Mouse (Mus musculus): ENCODE measurements at regions not wholly inside any gene's neighbourhood (a gene's known extent, or its start where the extent isn't known, plus 50 kb on each side); places are given as distances from the start of the nearest gene placed in this dataset.

DNA sequence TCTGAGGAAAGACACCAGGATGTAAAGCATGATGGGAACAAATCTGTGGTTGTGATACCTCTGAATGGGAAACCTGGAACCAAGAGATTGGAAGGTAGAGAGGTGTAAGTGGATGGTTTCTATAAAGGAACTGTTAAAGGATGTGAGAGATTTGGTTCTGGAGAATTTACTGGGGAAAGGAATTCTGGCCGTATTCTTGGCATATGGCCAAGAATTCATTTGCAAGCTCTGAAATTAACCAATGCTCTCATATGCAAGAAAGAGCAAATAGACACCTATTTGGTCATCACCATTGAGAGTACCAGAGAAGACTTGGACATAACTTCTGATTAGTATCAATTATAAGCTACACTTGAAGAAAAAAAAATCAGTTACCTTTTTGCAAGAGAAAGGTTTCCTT is 187.3 kb downstream of the Gm11146 start:
- intact Hi-C loops (cut with DNase I), result no loop called here
- no peak for DNase-seq (ENCODE audit: extremely low spot score in 1 of 2, low spot score in 2 of 2)

DNA sequence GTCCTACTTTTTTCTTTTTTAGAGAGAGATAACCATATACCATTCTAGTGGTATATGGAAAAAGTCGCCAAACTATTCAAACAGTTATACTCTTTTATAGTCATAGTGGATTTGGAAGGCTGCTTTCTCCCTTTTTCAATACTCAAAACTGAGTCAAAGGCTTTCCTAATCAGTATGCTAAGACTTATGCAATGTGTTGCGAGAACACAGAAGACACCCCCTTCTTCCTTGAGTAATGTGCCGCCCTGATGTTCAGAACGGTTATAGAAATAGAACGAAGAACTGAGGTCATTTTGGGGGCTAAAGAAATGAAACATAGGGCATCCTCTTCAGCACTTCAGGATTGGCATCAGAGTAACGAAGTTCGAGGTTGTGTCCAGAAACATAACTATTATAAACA is 192.7 kb downstream of the Gm11146 start:
- intact Hi-C loops (cut with DNase I), result no loop called here
- DNase-seq (ENCODE audit: extremely low spot score in 1 of 2, low spot score in 2 of 2), result no peak

- intact Hi-C loops (cut with DNase I), result no loop called here
- DNase-seq (ENCODE audit: extremely low spot score in 1 of 2, low spot score in 2 of 2), result no peak
Measured at GRCm38 (mm10) chr16:77406999-77407398, 194.9 kb downstream of the Gm11146 start.

- DNase-seq (ENCODE audit: extremely low spot score in 1 of 2, low spot score in 2 of 2), result no peak
- intact Hi-C loops (cut with DNase I), result no loop called here
Measured at GRCm38 (mm10) chr16:77405859-77406258, 196.0 kb downstream of the Gm11146 start.

DNA sequence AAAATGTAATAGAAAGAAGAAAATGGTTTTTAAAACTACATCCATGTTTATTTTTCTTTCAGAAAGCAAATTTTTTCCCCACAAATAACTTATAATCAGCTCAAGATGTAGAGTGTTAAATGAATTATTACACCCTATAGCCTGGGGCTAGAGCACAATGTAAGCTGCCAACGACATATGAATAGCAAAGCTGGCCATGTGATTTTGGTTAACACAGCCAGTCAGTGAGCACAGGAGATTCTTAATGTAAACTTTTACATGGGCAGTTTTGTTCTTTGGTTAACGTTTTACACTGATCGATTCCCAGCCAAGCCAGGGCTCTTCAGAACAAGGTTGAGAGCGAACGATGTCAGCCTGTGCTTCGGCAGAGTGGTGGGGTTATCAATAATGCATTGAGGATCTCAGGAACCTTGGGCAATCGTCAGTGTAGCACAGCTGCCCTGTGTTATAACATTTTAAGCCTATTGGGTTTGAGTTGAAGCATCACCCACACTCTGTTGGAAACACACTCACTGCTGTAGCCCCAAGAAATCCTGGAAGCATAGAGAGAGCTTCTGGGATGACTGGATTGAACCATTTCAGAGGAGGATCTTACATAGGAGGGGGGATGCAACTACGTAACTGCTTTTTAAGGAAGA is 196.6 kb downstream of the Gm11146 start:
- no peak for DNase-seq (ENCODE audit: extremely low spot score in 1 of 2, low spot score in 2 of 2)
- intact Hi-C loops (cut with DNase I), result no loop called here

GRCm38 (mm10) chr16:77402711-77403280 is 199.1 kb downstream of the Gm11146 start:
- intact Hi-C loops (cut with DNase I), result loop anchor here (5.0 kb wide), 1 partner anchor 75 kb away; no protein-coding TSS in a partner anchor
- DNase-seq (ENCODE audit: extremely low spot score in 1 of 2, low spot score in 2 of 2), result peak in 1 of 2 experiments; percentile 31

DNA sequence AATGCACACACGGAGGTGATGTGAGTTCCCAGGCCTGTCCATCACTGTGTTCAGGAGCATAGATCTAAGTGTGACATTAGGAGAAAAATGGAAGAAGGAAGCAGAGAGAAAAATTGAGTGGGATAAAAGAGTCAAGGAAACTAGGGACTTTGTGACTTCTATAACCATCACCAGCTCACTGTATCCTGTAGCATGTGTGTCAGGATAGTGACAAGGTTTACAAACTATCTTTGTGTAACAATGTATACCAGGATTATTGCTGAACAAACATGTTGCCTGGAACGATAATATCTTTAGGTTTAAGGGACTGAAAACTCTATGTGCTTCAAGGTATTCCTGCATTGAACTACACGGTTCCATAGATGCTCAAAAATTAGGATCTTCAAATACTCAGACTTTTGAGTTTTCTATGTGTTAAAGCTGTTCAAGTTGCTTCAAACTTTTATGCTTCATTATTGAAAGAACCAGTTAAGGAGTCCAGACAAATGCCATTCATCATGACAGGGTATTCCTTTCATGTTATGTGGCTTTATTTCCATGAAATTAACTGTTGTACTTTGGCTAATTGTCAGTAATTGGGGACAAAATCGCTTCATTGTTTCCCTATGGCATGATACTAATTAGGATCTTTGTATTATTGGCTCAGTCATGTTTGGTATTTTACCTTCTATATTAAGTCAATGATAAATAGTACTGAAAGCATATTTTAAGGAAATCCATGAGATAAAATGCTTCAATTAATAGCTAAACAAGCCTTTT is 200.5 kb downstream of the Gm11146 start:
- intact Hi-C loops (cut with DNase I), result loop anchor here (5.0 kb wide), 1 partner anchor 74 kb away; no protein-coding TSS in a partner anchor

DNA sequence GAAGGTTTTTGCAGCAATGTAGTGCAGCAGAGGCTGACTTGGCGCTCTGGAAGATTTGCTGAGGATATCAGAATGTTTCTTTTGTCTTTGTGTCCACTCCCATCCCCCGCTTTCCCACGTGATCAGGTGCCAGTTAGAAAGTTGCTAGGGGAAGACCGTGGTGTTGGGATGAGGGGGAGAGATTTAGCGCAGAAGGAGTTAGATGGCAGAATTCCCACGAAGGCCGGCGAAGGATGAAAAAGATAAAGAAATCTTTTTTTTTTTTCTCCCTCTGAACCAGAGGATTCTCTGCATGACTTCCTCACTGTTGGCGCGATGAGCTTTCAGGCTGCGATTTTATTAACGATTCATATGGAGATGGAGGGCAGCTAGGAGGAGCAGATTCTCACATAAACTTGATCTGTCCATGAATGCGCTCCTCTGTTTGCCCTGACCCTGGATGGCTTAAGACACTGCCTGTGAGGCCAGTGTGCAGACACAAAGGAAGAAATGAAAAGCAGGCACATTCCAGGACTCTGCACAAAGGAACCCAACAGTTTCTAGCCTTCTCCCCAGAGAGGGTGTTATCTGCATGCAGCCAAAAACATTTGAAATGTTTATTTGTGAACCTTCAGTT is 201.5 kb downstream of the Gm11146 start:
- intact Hi-C loops (cut with DNase I), result loop anchor here (5.0 kb wide), 1 partner anchor 73 kb away; no protein-coding TSS in a partner anchor
- DNase-seq (ENCODE audit: extremely low spot score in 1 of 2, low spot score in 2 of 2), result peak; percentile 65 to 77

More for the DNA sequence above, 200.5 kb downstream of the Gm11146 start:
- DNase-seq (ENCODE audit: extremely low spot score in 1 of 2, low spot score in 2 of 2), result no peak

DNA sequence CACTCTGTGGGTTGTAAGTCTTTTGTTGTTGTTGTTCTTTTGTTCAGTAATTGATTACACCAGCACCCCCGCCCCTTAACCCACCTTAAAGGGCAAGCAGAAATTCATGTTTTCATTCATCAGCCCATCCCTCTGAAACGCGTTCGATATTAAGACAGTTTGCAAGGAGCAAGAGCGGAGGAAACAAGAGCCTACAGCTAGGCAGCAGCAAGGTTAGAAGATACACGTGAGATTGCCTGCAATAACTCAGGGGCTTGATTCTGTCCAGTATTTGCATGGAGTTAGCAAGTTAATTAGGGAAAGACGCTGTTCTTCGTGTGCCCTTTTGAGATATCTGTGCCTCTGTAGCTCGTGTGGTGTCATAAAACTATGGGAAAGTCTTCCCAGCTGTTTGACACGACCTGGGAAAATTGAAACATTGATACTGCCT is 202.0 kb downstream of the Gm11146 start:
- intact Hi-C loops (cut with DNase I), result loop anchor here (5.0 kb wide), 1 partner anchor 73 kb away; no protein-coding TSS in a partner anchor
- no peak for DNase-seq (ENCODE audit: extremely low spot score in 1 of 2, low spot score in 2 of 2)

GRCm38 (mm10) chr16:77394054-77394716 is 207.7 kb downstream of the Gm11146 start:
- DNase-seq (ENCODE audit: extremely low spot score in 1 of 2, low spot score in 2 of 2), result no peak
- intact Hi-C loops (cut with DNase I), result no loop called here

- no peak for DNase-seq (ENCODE audit: extremely low spot score in 1 of 2, low spot score in 2 of 2)
- intact Hi-C loops (cut with DNase I), result no loop called here
Measured at GRCm38 (mm10) chr16:77393470-77393869, 208.4 kb downstream of the Gm11146 start.

GRCm38 (mm10) chr16:77392205-77392604 is 209.7 kb downstream of the Gm11146 start:
- intact Hi-C loops (cut with DNase I), result no loop called here

DNA sequence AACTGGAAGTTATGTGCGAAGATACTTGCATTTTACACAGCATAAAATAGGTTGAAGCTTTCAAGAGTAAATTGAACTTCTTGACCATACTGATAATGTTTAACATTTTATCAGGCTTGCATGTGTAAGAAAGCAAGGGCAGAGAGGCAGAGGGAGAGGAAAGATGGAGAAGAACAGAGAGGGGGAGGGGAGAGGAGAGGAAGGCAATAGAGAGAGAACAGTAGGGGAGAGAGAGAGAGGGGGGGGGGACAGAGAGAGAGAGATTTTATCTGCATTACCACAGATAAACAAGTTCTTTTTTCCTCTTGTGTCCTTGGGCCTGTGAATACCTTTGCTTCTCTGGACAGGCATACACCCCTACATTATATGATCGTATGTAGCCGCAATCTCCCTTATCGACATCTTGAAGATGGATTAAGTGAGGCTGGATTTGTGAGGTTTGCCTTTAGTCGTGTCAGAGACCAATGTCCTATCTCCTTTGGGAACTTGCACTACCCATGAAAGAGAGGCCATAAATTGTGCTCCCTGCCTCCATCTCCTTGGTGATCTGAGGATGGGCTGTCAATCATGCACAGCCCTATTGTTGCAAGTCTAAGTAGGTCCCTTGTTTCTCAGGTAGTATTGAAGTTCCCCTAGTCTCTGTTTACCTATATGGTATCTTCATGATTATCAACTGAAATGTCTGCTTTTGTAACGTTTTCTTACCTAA is 217.7 kb downstream of the Gm11146 start:
- no peak for DNase-seq (ENCODE audit: extremely low spot score in 1 of 2, low spot score in 2 of 2)
- intact Hi-C loops (cut with DNase I), result no loop called here

More at GRCm38 (mm10) chr16:77392205-77392604, 209.7 kb downstream of the Gm11146 start:
- DNase-seq (ENCODE audit: extremely low spot score in 1 of 2, low spot score in 2 of 2), result no peak

GRCm38 (mm10) chr16:77382790-77383189 is 219.1 kb downstream of the Gm11146 start:
- no peak for DNase-seq (ENCODE audit: extremely low spot score in 1 of 2, low spot score in 2 of 2)

DNA sequence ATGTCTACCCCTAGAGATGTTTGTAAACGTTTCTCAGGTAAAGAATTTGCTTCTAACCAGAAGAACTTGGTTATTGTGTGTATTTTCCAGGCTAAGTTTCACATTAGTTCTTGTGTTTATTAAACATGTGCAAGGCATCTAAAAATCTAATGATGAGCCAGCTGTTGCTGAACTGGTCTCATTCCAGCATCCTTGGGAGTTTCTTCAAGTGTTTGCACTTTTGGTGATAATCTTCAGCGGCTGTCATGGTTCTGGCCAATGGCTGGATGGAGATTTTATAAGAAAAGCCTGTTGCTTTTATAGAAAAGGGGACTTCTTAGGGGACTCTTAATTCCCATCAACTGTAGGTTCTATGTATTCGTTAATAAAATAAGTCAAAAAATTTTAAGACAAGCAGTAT is 229.1 kb downstream of the Gm11146 start:
- no peak for DNase-seq (ENCODE audit: extremely low spot score in 1 of 2, low spot score in 2 of 2)
- intact Hi-C loops (cut with DNase I), result no loop called here

More at GRCm38 (mm10) chr16:77382790-77383189, 219.1 kb downstream of the Gm11146 start:
- intact Hi-C loops (cut with DNase I), result no loop called here

- DNase-seq (ENCODE audit: extremely low spot score in 1 of 2, low spot score in 2 of 2), result no peak
- intact Hi-C loops (cut with DNase I), result no loop called here
Measured at GRCm38 (mm10) chr16:77369810-77370209, 232.1 kb downstream of the Gm11146 start.

DNA sequence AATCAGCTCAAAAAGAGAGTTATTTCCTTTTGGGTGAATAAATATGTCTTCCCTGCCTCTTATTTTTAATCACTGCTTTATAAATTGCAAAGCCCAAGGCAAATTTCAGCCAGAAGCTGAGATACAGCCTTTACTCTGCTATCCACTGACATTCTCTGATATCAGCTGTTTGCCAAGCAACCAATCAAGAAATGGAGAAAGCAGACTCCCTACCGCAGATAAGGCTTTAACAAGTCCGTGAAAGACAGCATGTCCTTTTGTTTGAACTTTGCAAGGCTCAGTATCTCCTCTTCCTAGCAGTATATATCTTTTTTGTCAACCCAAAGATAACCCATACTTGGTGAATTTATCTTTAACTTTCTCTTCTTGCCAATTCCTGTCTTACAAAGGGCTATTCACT is 236.6 kb downstream of the Gm11146 start:
- intact Hi-C loops (cut with DNase I), result no loop called here
- no peak for DNase-seq (ENCODE audit: extremely low spot score in 1 of 2, low spot score in 2 of 2)

- no peak for DNase-seq (ENCODE audit: extremely low spot score in 1 of 2, low spot score in 2 of 2)
- intact Hi-C loops (cut with DNase I), result no loop called here
Measured at GRCm38 (mm10) chr16:77364439-77364838, 237.5 kb downstream of the Gm11146 start.
